Mouse (Mus musculus) intestine, embryonic 14.5 days (tissue): ENCODE results near the gene Aurka. TPM values are rescaled to one million over a fixed set of nuclear protein-coding genes. Genes with fewer than 3 reads are reported as not detected.
A peak's percentile ranks its signal among the peaks of the same experiment; 100 is the strongest.

ENCODE experiments used
- ATAC-seq: fragments of 200-750 bp; cut with Nextera tagmentation; replicated peaks from 2 replicates; pipeline ENCODE4 v1.8.0; 2017; ENCODE audit warnings: low read depth, moderate number of reproducible peaks, moderate TSS enrichment, moderate library complexity; ENCODE audit not compliant: low FRiP score, low TSS enrichment
- DNase-seq: peaks from one replicate; pipeline ENCODE4 v3.0.0-alpha.2; 2018; ENCODE audit warnings: low spot score
- H3K27ac ChIP-seq: fragments of 300-500 bp; sonication (generic); 2 replicates; pipeline ENCODE4 v1.5.1; 2014; ENCODE audit warnings: low read depth, mild to moderate bottlenecking, control low read depth
- H3K27me3 ChIP-seq: fragments of 300-500 bp; sonication (generic); replicated peaks from 2 replicates; pipeline ENCODE4 v1.6.1; 2014; ENCODE audit warnings: low read length, control low read depth; ENCODE audit not compliant: control insufficient read depth, insufficient read depth
- H3K36me3 ChIP-seq: fragments of 300-500 bp; sonication (generic); 2 replicates; pipeline ENCODE4 v1.6.1; 2014; ENCODE audit warnings: low read length, control low read depth; ENCODE audit not compliant: control insufficient read depth, insufficient read depth
- H3K4me1 ChIP-seq: fragments of 300-500 bp; sonication (generic); replicated peaks from 2 replicates; pipeline ENCODE4 v1.6.1; 2014; ENCODE audit warnings: low read length, control low read depth, mixed read lengths; ENCODE audit not compliant: control insufficient read depth, insufficient read depth
- H3K4me2 ChIP-seq: fragments of 300-500 bp; sonication (generic); 2 replicates; pipeline ENCODE4 v1.6.1; 2014; ENCODE audit warnings: low read length
- H3K4me3 ChIP-seq: fragments of 300-500 bp; sonication (generic); 2 replicates; pipeline ENCODE4 v1.5.1; 2014; ENCODE audit warnings: low read depth, low read length, control low read depth, mixed read lengths
- H3K9ac ChIP-seq: fragments of 300-500 bp; sonication (generic); 2 replicates; pipeline ENCODE4 v1.6.1; 2014; ENCODE audit warnings: mild to moderate bottlenecking, low read length
- H3K9me3 ChIP-seq: fragments of 300-500 bp; sonication (generic); 2 replicates; pipeline ENCODE4 v1.6.1; 2016; ENCODE audit warnings: low read length, control low read depth; ENCODE audit not compliant: control insufficient read depth
- WGBS: fragments of 180-500 bp; shearing (Covaris S2); extraction: QIAGEN DNeasy Blood & Tissue Kit; methylation state at CpG from one replicate; pipeline ENCODE4 v1.1.7; 2014; 5-methylcytosine and 5-hydroxymethylcytosine counted together
- polyA plus RNA-seq: library from polyadenylated mRNA; unstranded; fragments of >200 nt; fragmentation: Nextera tagmentation; extraction: Ambion mirVana; gene quantifications from 2 replicates; pipeline ENCODE4 v1.2.1, GENCODE M21; 2014

Gene Aurka
- polyA plus RNA-seq, 1 experiment from 2014 or later: 121 TPM

- H3K4me1 ChIP-seq: 0 out of 2 replicates have a peak, but pooled peaks cover 7% of the 10 kb centered on the region
- H3K4me3 ChIP-seq: no peak overlapping the region
- no peak for ATAC-seq
- DNase-seq: no peak
- H3K9ac ChIP-seq: no peak overlapping the region
- no peak overlapping the region for H3K27ac ChIP-seq
- no peaks in the 10 kb centered on the region for H3K9me3 ChIP-seq
- no peaks in the 10 kb centered on the region for H3K36me3 ChIP-seq
- H3K4me2 ChIP-seq: no peak overlapping the region
- H3K27me3 ChIP-seq: no peaks in the 10 kb centered on the region
- WGBS: 75% methylated on average over 2 of the region's 2 CpGs
Measured at GRCm38 (mm10) chr2:172410686-172411085, 40.4 kb upstream of the Aurka start.

GRCm38 (mm10) chr2:172407499-172407898 is 37.2 kb upstream of the Aurka start:
- H3K9me3 ChIP-seq: no peaks in the 10 kb centered on the region

GRCm38 (mm10) chr2:172406173-172406572 is 35.8 kb upstream of the Aurka start:
- WGBS: 70% methylated on average over 4 of the region's 4 CpGs
- Histone ChIP-seq H3K4me2 (no peak overlapping the region), H3K4me3 (no peak overlapping the region), H3K4me1 (no peaks in the 10 kb centered on the region), H3K9ac (no peak overlapping the region), H3K9me3 (no peaks in the 10 kb centered on the region), H3K27me3 (no peaks in the 10 kb centered on the region), H3K36me3 (no peaks in the 10 kb centered on the region), H3K27ac (no peak overlapping the region)
- no peak for ATAC-seq
- no peak for DNase-seq

More at GRCm38 (mm10) chr2:172407499-172407898, 37.2 kb upstream of the Aurka start:
- H3K27me3 ChIP-seq: no peaks in the 10 kb centered on the region
- 70% methylated on average over 2 of the region's 2 CpGs for WGBS
- ATAC-seq (no peak), DNase-seq (no peak)
- no peak overlapping the region for H3K4me3 ChIP-seq
- H3K4me2 ChIP-seq: no peak overlapping the region
- H3K27ac ChIP-seq: no peak overlapping the region
- H3K36me3 ChIP-seq: no peaks in the 10 kb centered on the region
- H3K9ac ChIP-seq: no peak overlapping the region
- no peaks in the 10 kb centered on the region for H3K4me1 ChIP-seq

GRCm38 (mm10) chr2:172405011-172405410 is 34.7 kb upstream of the Aurka start:
- Histone ChIP-seq H3K4me3 (no peak overlapping the region), H3K4me2 (no peak overlapping the region), H3K9ac (no peak overlapping the region), H3K27ac (no peak overlapping the region), H3K4me1 (no peaks in the 10 kb centered on the region), H3K9me3 (no peaks in the 10 kb centered on the region), H3K27me3 (no peaks in the 10 kb centered on the region), H3K36me3 (no peaks in the 10 kb centered on the region)
- ATAC-seq: no peak
- 68% methylated on average over 3 of the region's 3 CpGs for WGBS
- no peak for DNase-seq

DNA sequence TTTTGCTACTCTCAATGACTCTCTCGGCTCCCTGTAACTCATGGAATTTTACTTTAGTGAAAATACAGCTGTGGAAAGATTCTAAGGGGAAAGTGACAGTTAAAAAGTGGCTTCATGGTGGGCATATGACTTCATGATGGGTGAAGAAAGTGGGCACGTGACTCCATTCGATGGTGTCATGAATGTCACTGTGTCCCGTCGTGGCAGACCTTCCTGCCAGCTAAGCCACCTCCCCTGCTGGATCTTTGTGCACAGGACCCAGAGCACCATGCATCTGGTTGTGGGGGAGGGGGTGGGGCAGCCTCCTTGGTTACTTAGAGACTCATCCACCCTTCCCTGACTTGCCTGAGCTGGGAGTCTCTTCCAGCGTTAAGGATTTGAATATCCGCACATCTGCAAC is 33.9 kb upstream of the Aurka start:
- Histone ChIP-seq H3K9ac (no peak overlapping the region), H3K9me3 (no peaks in the 10 kb centered on the region), H3K4me1 (no peaks in the 10 kb centered on the region), H3K36me3 (no peaks in the 10 kb centered on the region), H3K27ac (no peak overlapping the region), H3K4me3 (no peak overlapping the region), H3K27me3 (no peaks in the 10 kb centered on the region), H3K4me2 (no peak overlapping the region)
- DNase-seq (no peak), ATAC-seq (no peak)
- 69% methylated on average over 7 of the region's 7 CpGs for WGBS

DNA sequence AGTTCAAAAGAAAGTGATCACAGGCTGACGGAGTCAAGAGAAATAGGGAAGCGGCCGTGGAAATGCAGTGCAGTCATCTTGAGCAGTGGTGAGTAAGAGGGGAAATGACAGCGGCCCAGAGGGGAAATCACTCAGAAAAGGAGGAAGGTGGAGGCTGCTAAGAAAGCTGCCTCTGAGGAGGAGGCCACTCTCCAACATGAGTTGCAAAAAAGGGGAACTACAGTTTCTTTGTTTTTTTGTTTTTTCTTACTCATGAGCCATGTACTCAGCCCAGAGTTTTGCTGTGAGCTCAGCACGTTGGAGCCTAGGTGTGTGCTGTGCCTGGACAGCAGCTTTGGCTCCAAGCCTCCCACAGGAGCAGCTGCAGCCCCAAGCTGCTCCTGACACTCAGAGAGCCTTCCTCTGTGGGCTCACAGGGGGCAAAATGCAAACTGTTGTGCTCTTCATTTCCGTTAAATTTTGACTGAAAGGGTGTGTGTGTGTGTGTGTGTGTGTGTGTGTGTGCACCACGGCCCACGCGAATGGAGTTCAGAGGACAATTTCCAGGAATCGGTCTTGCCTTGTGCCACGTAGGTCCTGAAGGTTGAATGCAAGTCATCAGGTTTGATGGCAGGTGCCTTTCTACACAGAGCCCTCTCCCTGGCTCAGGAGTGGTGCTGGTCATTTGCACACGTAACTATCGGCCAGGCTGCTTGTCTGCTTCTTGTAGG is 30.9 kb upstream of the Aurka start:
- 70% methylated on average over 13 of the region's 13 CpGs for WGBS
- ATAC-seq (no peak), DNase-seq (no peak)

GRCm38 (mm10) chr2:172399901-172400300 is 29.6 kb upstream of the Aurka start:
- no peak overlapping the region for H3K27ac ChIP-seq
- no peaks in the 10 kb centered on the region for H3K4me1 ChIP-seq
- H3K9ac ChIP-seq: no peak overlapping the region
- no peak overlapping the region for H3K4me3 ChIP-seq
- 29% methylated on average over 9 of the region's 9 CpGs for WGBS
- H3K36me3 ChIP-seq: no peaks in the 10 kb centered on the region
- ATAC-seq (peak; percentile 19; the same call in 1 of the 2 replicates), DNase-seq (no peak)
- no peaks in the 10 kb centered on the region for H3K27me3 ChIP-seq
- no peaks in the 10 kb centered on the region for H3K9me3 ChIP-seq
- no peak overlapping the region for H3K4me2 ChIP-seq

More for the DNA sequence above, 30.9 kb upstream of the Aurka start:
- H3K36me3 ChIP-seq: no peaks in the 10 kb centered on the region
- no peaks in the 10 kb centered on the region for H3K4me1 ChIP-seq
- no peaks in the 10 kb centered on the region for H3K27me3 ChIP-seq
- H3K27ac ChIP-seq: no peak overlapping the region
- H3K4me3 ChIP-seq: no peak overlapping the region
- H3K9me3 ChIP-seq: no peaks in the 10 kb centered on the region
- H3K4me2 ChIP-seq: no peak overlapping the region
- H3K9ac ChIP-seq: no peak overlapping the region

DNA sequence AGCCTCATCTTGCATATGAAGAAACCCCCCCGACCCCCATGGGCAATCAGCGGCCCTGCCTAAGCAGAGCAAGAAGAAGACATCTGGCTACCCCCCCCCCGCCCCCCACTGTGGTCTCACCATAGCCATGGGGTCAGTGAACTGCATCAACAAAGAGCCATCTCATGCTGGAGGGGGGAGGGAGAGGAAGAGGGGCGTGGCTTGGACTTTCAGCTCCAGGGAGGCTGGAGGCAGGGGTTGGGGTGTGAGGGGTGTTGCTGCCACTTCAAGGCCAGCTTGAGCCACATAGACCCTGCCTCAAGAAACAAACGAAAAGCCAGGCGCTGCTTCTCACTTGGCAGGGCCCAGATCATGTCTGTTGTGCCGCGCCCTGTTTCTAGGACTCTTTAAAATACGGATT is 25.6 kb upstream of the Aurka start:
- Histone ChIP-seq H3K27me3 (no peaks in the 10 kb centered on the region), H3K9ac (no peak overlapping the region), H3K4me2 (no peak overlapping the region), H3K4me1 (no peaks in the 10 kb centered on the region), H3K36me3 (no peaks in the 10 kb centered on the region), H3K27ac (no peak overlapping the region), H3K9me3 (no peaks in the 10 kb centered on the region), H3K4me3 (no peak overlapping the region)
- WGBS: 44% methylated on average over 9 of the region's 9 CpGs
- DNase-seq: no peak
- ATAC-seq: no peak

GRCm38 (mm10) chr2:172394671-172395070 is 24.3 kb upstream of the Aurka start:
- Histone ChIP-seq H3K36me3 (no peaks in the 10 kb centered on the region), H3K4me3 (no peak overlapping the region), H3K4me2 (no peak overlapping the region), H3K27me3 (no peaks in the 10 kb centered on the region), H3K27ac (no peak overlapping the region), H3K9ac (no peak overlapping the region), H3K9me3 (no peaks in the 10 kb centered on the region), H3K4me1 (no peaks in the 10 kb centered on the region)
- WGBS: 52% methylated on average over 4 of the region's 4 CpGs
- DNase-seq (no peak), ATAC-seq (no peak)
